Mouse (Mus musculus) inflammation-experienced regulatory T-cells, adult 16 weeks (primary cell): Measurements from ENCODE around the gene Ncoa4. TPM values are rescaled to one million over a fixed set of nuclear protein-coding genes. Genes with fewer than 3 reads are reported as not detected.

ENCODE experiments used
- polyA plus RNA-seq: library from polyadenylated mRNA; unstranded; fragments of 100-300 nt; shearing (Covaris generic); gene quantifications from one replicate; pipeline ENCODE4 v1.2.1, GENCODE M21; 2017

The Ncoa4 gene
- polyA plus RNA-seq, result 122 TPM

GRCm38 (mm10) chr14:32159690-32160246 is at the start of gene Ncoa4:
Gene Ncoa4 (plus strand): TSS chr14:32159865.

GRCm38 (mm10) chr14:32141723-32142122 is 17.9 kb upstream of the Ncoa4 start, which contains the start of gene Msmb:
Gene Msmb (plus strand): TSS chr14:32142023.

GRCm38 (mm10) chr14:32201791-32202451 is 42.3 kb downstream of the Ncoa4 start, which contains the start of the genes Timm23 and Parg:
Gene Timm23 (minus strand): TSS chr14:32201898.
Gene Parg (plus strand): TSS chr14:32201949.

Other genes starting within 250 kb of the Ncoa4 start
- 0.06 TPM for gene Galnt15, start 130.9 kb upstream of the Ncoa4 start, polyA plus RNA-seq
- 33.3 TPM for gene Oxnad1, start 74.5 kb upstream of the Ncoa4 start, polyA plus RNA-seq
- 85.9 TPM for gene Dph3, start 74.1 kb upstream of the Ncoa4 start, polyA plus RNA-seq
- not detected for gene Msmb, start 17.8 kb upstream of the Ncoa4 start, polyA plus RNA-seq
- 127 TPM for gene Timm23, start 42.0 kb downstream of the Ncoa4 start, polyA plus RNA-seq
- gene Parg, start 42.1 kb downstream of the Ncoa4 start, polyA plus RNA-seq, result 48.6 TPM
- 0.09 TPM for gene Ogdhl, start 162.2 kb downstream of the Ncoa4 start, polyA plus RNA-seq
- gene 1700024G13Rik, start 228.5 kb downstream of the Ncoa4 start, polyA plus RNA-seq, result not detected